Mouse (Mus musculus) cortical plate, adult 2 months (tissue): Measurements from ENCODE around the gene Ptprn2. TPM values are rescaled to one million over a fixed set of nuclear protein-coding genes. Genes with fewer than 3 reads are reported as not detected.

Source experiments
- H3K27ac ChIP-seq: fragments of 200-500 bp; 2 replicates; pipeline ENCODE4 v1.5.1; 2012; ENCODE audit warnings: low read length, control low read depth, inconsistent platforms; ENCODE audit not compliant: insufficient read depth
- H3K4me1 ChIP-seq: fragments of 200-500 bp; 2 replicates; pipeline ENCODE4 v1.6.1; 2011; ENCODE audit warnings: low read length; ENCODE audit not compliant: control insufficient read depth, insufficient read depth
- H3K4me3 ChIP-seq: fragments of 200-500 bp; 2 replicates; pipeline ENCODE4 v1.5.1; 2011; ENCODE audit warnings: mild to moderate bottlenecking, low read length, control low read depth; ENCODE audit not compliant: insufficient read depth
- CTCF ChIP-seq: fragments of 200-500 bp; IDR thresholded peaks from 2 replicates; pipeline ENCODE4 v1.5.1; 2011; ENCODE audit warnings: mild to moderate bottlenecking, control low read depth, low read length; ENCODE audit not compliant: insufficient read depth; ENCODE audit errors: extremely low read depth
- POLR2A ChIP-seq: fragments of 200-500 bp; IDR thresholded peaks from 2 replicates; pipeline ENCODE4 v1.6.1; 2011; ENCODE audit warnings: mild to moderate bottlenecking, low read length, control low read depth; ENCODE audit not compliant: insufficient read depth; ENCODE audit errors: extremely low read depth
- polyA plus RNA-seq: library from polyadenylated mRNA; depleted of rRNA; stranded (reverse); fragments of >200 nt; gene quantifications from 2 replicates; pipeline ENCODE4 v1.2.3, GENCODE M21; 2012; rRNA removed

Ptprn2 gene
- polyA plus RNA-seq, 1 experiment: 165 TPM

- Histone ChIP-seq H3K4me1 (peaks cover 2% of the 10 kb centered on the region), H3K27ac (no peak overlapping the region), H3K4me3 (no peak overlapping the region)
- no peak for TF ChIP-seq CTCF
- TF ChIP-seq POLR2A: no peak
Observed at GRCm38 (mm10) chr12:117315661-117316060, 830.1 kb downstream of the Ptprn2 start.

GRCm38 (mm10) chr12:117318229-117318628 lies 832.7 kb downstream of the Ptprn2 start:
- no peak overlapping the region for H3K4me3 ChIP-seq

GRCm38 (mm10) chr12:117323017-117323416 lies 837.5 kb downstream of the Ptprn2 start:
- Histone ChIP-seq H3K27ac (no peak overlapping the region), H3K4me3 (no peak overlapping the region), H3K4me1 (no peaks in the 10 kb centered on the region; the same call in 1 of the 2 replicates)
- TF ChIP-seq CTCF: no peak
- no peak for TF ChIP-seq POLR2A

More at GRCm38 (mm10) chr12:117318229-117318628, 832.7 kb downstream of the Ptprn2 start:
- Histone ChIP-seq H3K27ac (no peak overlapping the region), H3K4me1 (no peaks in the 10 kb centered on the region)
- no peak for TF ChIP-seq CTCF
- TF ChIP-seq POLR2A: no peak

Other genes with a start within 250 kb of the Ptprn2 start
- 18.5 and 24.4 TPM in 2 replicates for gene Wdr60, start 222.7 kb upstream of the Ptprn2 start, polyA plus RNA-seq
- not detected in 2 replicates for gene Gm11027, start 210.3 kb upstream of the Ptprn2 start, polyA plus RNA-seq
- gene Esyt2, start 204.5 kb upstream of the Ptprn2 start, polyA plus RNA-seq: 15.8 and 17.2 TPM in 2 replicates
- gene Ncapg2, start 80.3 kb upstream of the Ptprn2 start, polyA plus RNA-seq: 3.7 and 3.8 TPM in 2 replicates